Mouse (Mus musculus) ES-Bruce4 (cell line): Measurements from ENCODE around the gene Fxyd5. TPM values are rescaled to one million over a fixed set of nuclear protein-coding genes. Genes with fewer than 3 reads are reported as not detected.

Experiments
- H3K27ac ChIP-seq: 2 replicates; pipeline ENCODE4 v1.5.1; 2012; ENCODE audit warnings: low read length, inconsistent platforms; ENCODE audit not compliant: insufficient read depth
- H3K27me3 ChIP-seq: 2 replicates; pipeline ENCODE4 v1.6.1; 2012; ENCODE audit warnings: mild to moderate bottlenecking, low read length, inconsistent platforms; ENCODE audit not compliant: control insufficient read depth, poor library complexity, insufficient read depth, severe bottlenecking
- H3K36me3 ChIP-seq: 2 replicates; pipeline ENCODE4 v1.6.1; 2012; ENCODE audit warnings: inconsistent platforms, mild to moderate bottlenecking, low read length, moderate library complexity; ENCODE audit not compliant: control insufficient read depth, poor library complexity, insufficient read depth, severe bottlenecking
- H3K4me1 ChIP-seq: one replicate; pipeline ENCODE4 v1.8.1; 2011; ENCODE audit warnings: low read length; ENCODE audit not compliant: control insufficient read depth, insufficient read depth
- H3K4me3 ChIP-seq: 2 replicates; pipeline ENCODE4 v1.5.1; 2011; ENCODE audit warnings: low read depth, mild to moderate bottlenecking, low read length
- H3K9ac ChIP-seq: 2 replicates; pipeline ENCODE4 v1.6.1; 2012; ENCODE audit warnings: low read depth, mild to moderate bottlenecking, inconsistent platforms; ENCODE audit not compliant: poor library complexity, severe bottlenecking
- H3K9me3 ChIP-seq: replicated peaks from 2 replicates; pipeline ENCODE4 v1.6.1; 2012; ENCODE audit warnings: mild to moderate bottlenecking, low read length, inconsistent platforms; ENCODE audit not compliant: control insufficient read depth, poor library complexity, insufficient read depth, severe bottlenecking
- CTCF ChIP-seq: IDR thresholded peaks from one replicate; pipeline ENCODE4 v1.8.1; 2011; ENCODE audit warnings: low read depth, low read length
- EP300 ChIP-seq: IDR thresholded peaks from 2 replicates; pipeline ENCODE4 v1.6.1; 2011; ENCODE audit warnings: low read depth, low read length; ENCODE audit not compliant: insufficient read depth
- POLR2A ChIP-seq: IDR thresholded peaks from one replicate; pipeline ENCODE4 v1.8.1; 2011; ENCODE audit warnings: low read length; ENCODE audit not compliant: insufficient read depth
- polyA plus RNA-seq: library from polyadenylated mRNA; stranded (reverse); fragments of >200 nt; gene quantifications from 2 replicates; pipeline ENCODE4 v1.2.4, GENCODE M21; 2011; ENCODE audit warnings: low read depth; ENCODE audit not compliant: missing spikeins, insufficient read depth, insufficient read length

Gene Fxyd5
- polyA plus RNA-seq, 1 experiment: 6.0 TPM

DNA sequence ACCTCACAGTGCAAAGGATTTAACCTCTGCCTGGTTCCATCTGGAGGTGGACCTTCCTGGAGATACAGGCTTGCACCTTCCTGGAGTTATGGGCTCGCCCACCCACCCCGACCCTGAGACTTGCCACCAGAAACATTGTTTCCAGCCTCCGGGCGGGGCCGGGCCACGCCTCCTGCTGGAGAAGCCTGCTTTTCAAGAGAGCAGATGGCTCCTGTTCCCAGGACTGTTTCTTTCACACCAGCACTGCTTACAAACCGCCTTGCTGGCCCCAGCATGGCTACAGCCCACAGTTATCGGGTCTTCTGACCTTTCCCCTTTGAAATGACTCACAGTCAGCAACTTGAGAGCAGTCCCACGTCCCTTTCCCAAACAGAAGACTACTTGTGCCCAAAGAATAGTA lies 30.0 kb upstream of the Fxyd5 start:
- TF ChIP-seq CTCF (no peak), POLR2A (no peak), EP300 (0 out of 2 replicates have a peak, but pooled peaks have one; percentile 32)
- Histone ChIP-seq H3K27me3 (no peaks in the 10 kb centered on the region), H3K27ac (no peak overlapping the region), H3K9me3 (no peaks in the 10 kb centered on the region), H3K4me1 (peaks cover 3% of the 10 kb centered on the region), H3K9ac (no peak overlapping the region), H3K36me3 (no peaks in the 10 kb centered on the region), H3K4me3 (no peak overlapping the region)

GRCm38 (mm10) chr7:31070324-31070723 lies 28.0 kb upstream of the Fxyd5 start:
- Histone ChIP-seq H3K27ac (no peak overlapping the region), H3K27me3 (no peaks in the 10 kb centered on the region), H3K4me1 (peaks cover 3% of the 10 kb centered on the region), H3K9me3 (no peaks in the 10 kb centered on the region), H3K4me3 (no peak overlapping the region), H3K9ac (no peak overlapping the region), H3K36me3 (no peaks in the 10 kb centered on the region)
- TF ChIP-seq POLR2A (no peak), EP300 (no peak), CTCF (no peak)

GRCm38 (mm10) chr7:31069491-31069890 lies 27.2 kb upstream of the Fxyd5 start:
- Histone ChIP-seq H3K36me3 (no peaks in the 10 kb centered on the region), H3K27ac (no peak overlapping the region), H3K4me3 (no peak overlapping the region), H3K4me1 (peaks cover 3% of the 10 kb centered on the region), H3K27me3 (no peaks in the 10 kb centered on the region), H3K9me3 (no peaks in the 10 kb centered on the region), H3K9ac (no peak overlapping the region)
- TF ChIP-seq EP300 (no peak), POLR2A (no peak), CTCF (no peak)

DNA sequence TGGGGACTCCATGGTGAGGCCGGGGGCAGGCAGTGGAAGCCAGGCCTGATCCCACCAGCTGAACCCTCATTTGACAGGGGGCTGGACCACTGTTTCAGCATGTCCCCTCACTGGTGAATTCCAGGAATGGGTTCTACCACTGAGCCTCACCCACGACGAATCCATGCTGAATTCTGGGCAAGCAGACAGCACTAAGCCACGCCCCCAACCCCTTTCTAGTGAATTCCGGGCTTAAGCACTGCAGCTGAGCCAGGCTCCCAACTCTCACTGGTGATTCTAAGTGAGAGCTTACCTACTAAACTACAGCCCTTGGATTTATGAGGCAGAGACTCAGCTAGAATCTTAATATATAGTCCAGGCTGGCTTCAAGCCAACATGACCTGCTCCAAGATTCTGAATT lies 25.6 kb upstream of the Fxyd5 start:
- Histone ChIP-seq H3K4me3 (peak overlapping the region; percentile 55), H3K36me3 (no peaks in the 10 kb centered on the region), H3K9me3 (no peaks in the 10 kb centered on the region), H3K4me1 (peaks cover 3% of the 10 kb centered on the region), H3K27ac (no peak overlapping the region), H3K27me3 (no peaks in the 10 kb centered on the region), H3K9ac (0 out of 2 replicates have a peak overlapping the region, but pooled peaks have one; percentile 9)
- TF ChIP-seq EP300 (no peak), POLR2A (no peak), CTCF (no peak)

DNA sequence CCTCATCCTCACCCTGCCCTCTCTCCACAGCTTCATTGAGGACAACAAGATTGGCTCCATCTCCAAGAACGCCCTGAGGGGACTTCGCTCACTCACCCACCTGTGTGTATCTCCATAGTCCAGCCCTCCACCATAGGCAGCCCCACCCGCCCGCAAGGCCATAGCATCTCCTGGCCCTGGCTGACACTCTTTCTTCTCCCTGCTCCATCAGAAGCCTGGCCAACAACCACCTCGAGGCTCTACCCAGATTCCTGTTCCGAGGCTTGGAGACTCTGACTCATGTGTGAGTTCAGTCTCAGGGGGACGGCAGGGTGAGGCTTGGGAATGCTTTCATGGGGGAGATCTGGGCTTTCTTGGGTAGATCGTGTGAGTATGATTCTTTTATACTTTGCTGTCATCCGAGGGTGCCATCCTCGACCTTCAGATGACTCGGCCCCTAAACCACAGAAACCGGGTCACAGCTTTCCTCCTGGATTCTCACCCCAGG lies 20.8 kb upstream of the Fxyd5 start:
- Histone ChIP-seq H3K4me3 (no peak overlapping the region), H3K9me3 (no peaks in the 10 kb centered on the region), H3K36me3 (no peaks in the 10 kb centered on the region), H3K9ac (no peak overlapping the region), H3K27me3 (no peaks in the 10 kb centered on the region), H3K27ac (no peak overlapping the region), H3K4me1 (no peaks in the 10 kb centered on the region)
- no peak for TF ChIP-seq CTCF
- no peak for TF ChIP-seq EP300
- TF ChIP-seq POLR2A: no peak

DNA sequence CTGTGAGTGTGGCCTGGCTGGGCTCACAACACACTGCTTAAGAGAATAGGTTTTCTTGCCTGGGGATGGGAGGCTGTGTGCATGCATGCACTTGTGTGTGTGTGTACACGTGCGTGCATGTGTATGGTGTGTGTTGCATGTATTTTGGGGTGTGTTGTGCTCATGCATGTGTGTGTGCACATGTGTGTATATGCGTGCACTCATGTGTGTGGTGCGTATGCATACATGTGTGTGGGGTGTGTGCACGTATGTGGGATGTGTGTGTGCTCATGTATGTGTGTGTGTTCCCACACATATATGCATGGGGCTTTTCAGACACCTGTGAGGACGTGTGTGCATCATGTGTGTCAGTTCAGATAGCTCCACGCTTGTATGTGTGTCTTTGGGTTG lies 18.3 kb upstream of the Fxyd5 start:
- Histone ChIP-seq H3K27ac (no peak overlapping the region), H3K4me1 (no peaks in the 10 kb centered on the region), H3K27me3 (no peaks in the 10 kb centered on the region), H3K4me3 (no peak overlapping the region), H3K9me3 (no peaks in the 10 kb centered on the region), H3K9ac (no peak overlapping the region), H3K36me3 (no peaks in the 10 kb centered on the region)
- TF ChIP-seq CTCF (no peak), EP300 (no peak), POLR2A (no peak)
